Mouse (Mus musculus) ES-Bruce4 (cell line): ENCODE measurements around the gene Ncstn. TPM values are rescaled to one million over a fixed set of nuclear protein-coding genes. Genes with fewer than 3 reads are reported as not detected.

Experiments used
- H3K27ac ChIP-seq: 2 replicates; pipeline ENCODE4 v1.5.1; 2012; ENCODE audit warnings: low read length, inconsistent platforms; ENCODE audit not compliant: insufficient read depth
- H3K27me3 ChIP-seq: 2 replicates; pipeline ENCODE4 v1.6.1; 2012; ENCODE audit warnings: mild to moderate bottlenecking, low read length, inconsistent platforms; ENCODE audit not compliant: control insufficient read depth, poor library complexity, insufficient read depth, severe bottlenecking
- H3K36me3 ChIP-seq: 2 replicates; pipeline ENCODE4 v1.6.1; 2012; ENCODE audit warnings: inconsistent platforms, mild to moderate bottlenecking, low read length, moderate library complexity; ENCODE audit not compliant: control insufficient read depth, poor library complexity, insufficient read depth, severe bottlenecking
- H3K4me1 ChIP-seq: one replicate; pipeline ENCODE4 v1.8.1; 2011; ENCODE audit warnings: low read length; ENCODE audit not compliant: control insufficient read depth, insufficient read depth
- H3K4me3 ChIP-seq: 2 replicates; pipeline ENCODE4 v1.5.1; 2011; ENCODE audit warnings: low read depth, mild to moderate bottlenecking, low read length
- H3K9ac ChIP-seq: 2 replicates; pipeline ENCODE4 v1.6.1; 2012; ENCODE audit warnings: low read depth, mild to moderate bottlenecking, inconsistent platforms; ENCODE audit not compliant: poor library complexity, severe bottlenecking
- H3K9me3 ChIP-seq: replicated peaks from 2 replicates; pipeline ENCODE4 v1.6.1; 2012; ENCODE audit warnings: mild to moderate bottlenecking, low read length, inconsistent platforms; ENCODE audit not compliant: control insufficient read depth, poor library complexity, insufficient read depth, severe bottlenecking
- CTCF ChIP-seq: IDR thresholded peaks from one replicate; pipeline ENCODE4 v1.8.1; 2011; ENCODE audit warnings: low read depth, low read length
- EP300 ChIP-seq: IDR thresholded peaks from 2 replicates; pipeline ENCODE4 v1.6.1; 2011; ENCODE audit warnings: low read depth, low read length; ENCODE audit not compliant: insufficient read depth
- POLR2A ChIP-seq: IDR thresholded peaks from one replicate; pipeline ENCODE4 v1.8.1; 2011; ENCODE audit warnings: low read length; ENCODE audit not compliant: insufficient read depth
- polyA plus RNA-seq: library from polyadenylated mRNA; stranded (reverse); fragments of >200 nt; gene quantifications from 2 replicates; pipeline ENCODE4 v1.2.4, GENCODE M21; 2011; ENCODE audit warnings: low read depth; ENCODE audit not compliant: missing spikeins, insufficient read depth, insufficient read length

The Ncstn gene
- polyA plus RNA-seq, 1 experiment = 54.2 TPM

- Histone ChIP-seq H3K4me3 (no peak overlapping the region), H3K27ac (no peak overlapping the region), H3K9me3 (no peaks in the 10 kb centered on the region), H3K9ac (no peak overlapping the region), H3K4me1 (peaks cover 3% of the 10 kb centered on the region), H3K36me3 (peaks cover 5% of the 10 kb centered on the region; the same call in 1 of the 2 replicates), H3K27me3 (no peaks in the 10 kb centered on the region)
- TF ChIP-seq POLR2A (no peak), CTCF (no peak), EP300 (no peak)
These were observed 17.9 kb downstream of the Ncstn start for GRCm38 (mm10) chr1:172064613-172065141.

- Histone ChIP-seq H3K36me3 (no peaks in the 10 kb centered on the region), H3K9ac (no peak overlapping the region), H3K9me3 (no peaks in the 10 kb centered on the region), H3K27me3 (no peaks in the 10 kb centered on the region), H3K4me1 (peaks cover 3% of the 10 kb centered on the region), H3K4me3 (no peak overlapping the region), H3K27ac (no peak overlapping the region)
- TF ChIP-seq EP300 (no peak), POLR2A (no peak), CTCF (no peak)
These were observed 19.1 kb downstream of the Ncstn start for GRCm38 (mm10) chr1:172063291-172064023.

- Histone ChIP-seq H3K27me3 (no peaks in the 10 kb centered on the region), H3K9ac (no peak overlapping the region), H3K36me3 (no peaks in the 10 kb centered on the region), H3K27ac (no peak overlapping the region), H3K9me3 (no peaks in the 10 kb centered on the region), H3K4me1 (peaks cover 6% of the 10 kb centered on the region), H3K4me3 (no peak overlapping the region)
- no peak for TF ChIP-seq POLR2A
- TF ChIP-seq EP300 = no peak
- TF ChIP-seq CTCF = no peak
These were observed 20.5 kb downstream of the Ncstn start for GRCm38 (mm10) chr1:172062101-172062500.

- H3K4me1 ChIP-seq = peaks cover 6% of the 10 kb centered on the region
- H3K9ac ChIP-seq = no peak overlapping the region
- no peaks in the 10 kb centered on the region for H3K36me3 ChIP-seq
- no peaks in the 10 kb centered on the region for H3K9me3 ChIP-seq
- H3K27ac ChIP-seq = no peak overlapping the region
- no peak overlapping the region for H3K4me3 ChIP-seq
- no peaks in the 10 kb centered on the region for H3K27me3 ChIP-seq
- no peak for TF ChIP-seq CTCF
- peak; percentile 67; the same call in 1 of the 2 replicates for TF ChIP-seq EP300
- no peak for TF ChIP-seq POLR2A
These were observed 21.4 kb downstream of the Ncstn start for GRCm38 (mm10) chr1:172061217-172061616.

- Histone ChIP-seq H3K27ac (no peak overlapping the region), H3K9me3 (no peaks in the 10 kb centered on the region), H3K27me3 (no peaks in the 10 kb centered on the region), H3K36me3 (no peaks in the 10 kb centered on the region), H3K4me3 (no peak overlapping the region), H3K9ac (no peak overlapping the region), H3K4me1 (peaks cover 6% of the 10 kb centered on the region)
- TF ChIP-seq CTCF (no peak), EP300 (no peak), POLR2A (no peak)
These were observed 21.9 kb downstream of the Ncstn start for GRCm38 (mm10) chr1:172060659-172061058.

- peaks cover 6% of the 10 kb centered on the region for H3K4me1 ChIP-seq
- H3K36me3 ChIP-seq = no peaks in the 10 kb centered on the region
- H3K27ac ChIP-seq = no peak overlapping the region
- no peak overlapping the region for H3K4me3 ChIP-seq
- H3K9me3 ChIP-seq = no peaks in the 10 kb centered on the region
- no peak overlapping the region for H3K9ac ChIP-seq
- H3K27me3 ChIP-seq = no peaks in the 10 kb centered on the region
- TF ChIP-seq EP300 (no peak), POLR2A (no peak), CTCF (no peak)
These were observed 23.7 kb downstream of the Ncstn start for GRCm38 (mm10) chr1:172058874-172059273.
